Mouse (Mus musculus): Measurements from ENCODE around the gene Id1.
A peak's percentile ranks its signal among the peaks of the same experiment; 100 is the strongest.

Gene Id1

DNA sequence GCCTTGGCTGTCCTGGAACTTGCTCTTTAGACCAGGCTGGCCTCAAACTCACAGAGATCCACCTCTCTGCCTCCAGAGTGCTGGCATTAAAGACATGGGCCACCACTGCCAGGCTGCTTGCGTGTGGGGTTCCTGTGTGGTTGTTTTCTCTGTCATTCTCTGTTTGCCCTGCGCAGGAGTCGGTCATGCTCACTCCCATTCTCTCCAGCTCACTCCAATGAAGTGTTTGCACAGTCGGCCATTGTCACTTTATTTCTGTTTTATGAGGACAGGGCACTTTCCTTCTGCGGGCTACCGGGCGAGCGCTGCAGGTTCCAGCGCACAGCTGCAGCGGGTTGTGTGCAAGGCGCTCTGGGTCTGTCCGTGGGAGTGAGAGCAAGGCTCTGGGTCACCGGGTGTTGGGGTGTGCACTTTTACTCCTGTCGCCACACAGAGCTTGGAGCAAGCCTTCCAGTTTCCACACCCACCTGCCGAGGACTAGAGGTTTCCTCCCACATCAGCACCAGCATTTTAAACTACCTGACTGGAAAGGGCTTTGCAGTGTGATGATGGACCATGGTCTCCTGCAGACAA, 10.8 kb upstream of the Id1 start:
- no peak for DNase-seq

DNA sequence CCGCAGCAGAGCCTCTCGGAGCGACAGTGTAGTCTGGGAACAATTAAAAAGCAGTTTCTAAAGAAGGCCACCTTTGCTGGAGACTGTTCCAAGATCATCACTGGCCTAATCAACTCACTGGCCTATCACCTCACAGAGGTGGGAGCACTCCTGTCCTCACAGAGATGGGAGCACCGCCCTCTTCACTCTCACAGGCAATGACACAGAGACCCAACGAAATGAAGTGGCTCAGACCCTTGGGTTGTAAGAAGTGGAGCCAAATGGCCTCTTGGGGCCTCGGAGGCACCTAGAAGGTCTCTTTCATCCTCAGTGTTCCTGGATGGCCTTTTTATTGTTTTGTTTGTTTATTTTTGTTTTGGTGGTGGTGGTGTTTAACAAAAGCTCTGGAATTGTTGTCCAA, 9.8 kb upstream of the Id1 start:
- DNase-seq = no peak

DNA sequence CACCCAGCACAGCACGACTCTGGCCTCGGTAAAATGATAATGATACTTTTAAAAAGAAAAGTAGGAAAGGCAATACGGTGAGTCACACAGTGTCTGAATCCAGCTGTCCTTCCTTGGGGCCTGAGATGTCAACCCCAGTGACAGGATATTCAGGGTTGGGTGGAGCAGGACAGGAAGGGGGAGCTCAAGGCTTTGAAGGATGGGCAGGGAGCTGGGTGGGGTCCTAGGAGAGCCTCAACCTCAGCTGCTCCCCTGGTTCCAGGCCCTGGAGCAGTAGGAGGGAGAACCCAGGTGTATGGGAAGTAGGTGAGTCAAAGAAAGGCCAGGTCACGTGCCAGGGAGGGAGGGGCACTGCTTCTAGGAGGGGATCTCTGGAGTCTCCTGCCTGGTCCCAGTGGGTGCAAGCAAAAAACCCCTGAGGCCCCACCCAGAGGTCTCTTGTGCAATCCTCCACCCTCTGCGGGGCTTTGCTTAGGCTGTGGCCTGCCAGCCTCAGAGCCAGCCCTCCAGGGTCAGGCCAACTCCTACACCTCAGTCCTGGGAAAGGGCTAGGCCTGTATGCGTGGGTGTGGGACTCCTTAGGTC, 9.2 kb upstream of the Id1 start:
- no peak for DNase-seq

DNA sequence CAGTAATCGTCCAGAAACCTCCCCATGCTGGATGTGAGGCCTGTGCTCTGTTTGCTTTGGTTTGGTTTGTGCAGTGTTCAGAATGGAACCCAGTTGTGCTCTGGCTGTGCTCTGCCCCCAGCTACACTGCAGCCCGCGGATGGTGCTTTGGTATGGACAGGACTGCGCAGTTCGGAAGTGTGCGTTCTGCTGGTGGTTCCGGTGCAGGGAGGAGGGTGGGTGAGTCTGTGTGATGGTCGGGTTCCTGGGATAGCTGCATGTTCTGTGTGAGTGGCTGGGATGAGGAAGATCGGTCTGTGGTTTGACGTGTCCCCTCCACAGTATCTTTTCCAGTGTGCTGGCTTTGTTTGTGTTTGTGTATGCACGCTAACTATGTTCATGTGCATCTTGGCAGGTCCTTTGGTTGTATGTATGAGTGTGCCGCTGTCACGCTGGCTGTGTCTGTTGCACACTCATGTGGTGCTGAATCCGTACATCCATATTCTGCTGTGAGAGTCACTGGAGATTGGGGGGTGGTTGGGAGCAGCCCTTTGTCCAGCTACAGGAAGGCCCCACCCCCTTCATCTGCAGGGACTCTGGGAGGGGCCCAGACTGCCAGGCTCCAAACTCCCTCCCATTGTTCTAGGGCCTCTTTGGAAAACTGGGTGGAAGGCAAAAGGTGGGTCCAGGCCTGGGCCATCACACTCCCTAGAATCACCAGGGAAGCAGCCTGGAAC, 8.1 kb upstream of the Id1 start:
- DNase-seq = peak; percentile 35

DNA sequence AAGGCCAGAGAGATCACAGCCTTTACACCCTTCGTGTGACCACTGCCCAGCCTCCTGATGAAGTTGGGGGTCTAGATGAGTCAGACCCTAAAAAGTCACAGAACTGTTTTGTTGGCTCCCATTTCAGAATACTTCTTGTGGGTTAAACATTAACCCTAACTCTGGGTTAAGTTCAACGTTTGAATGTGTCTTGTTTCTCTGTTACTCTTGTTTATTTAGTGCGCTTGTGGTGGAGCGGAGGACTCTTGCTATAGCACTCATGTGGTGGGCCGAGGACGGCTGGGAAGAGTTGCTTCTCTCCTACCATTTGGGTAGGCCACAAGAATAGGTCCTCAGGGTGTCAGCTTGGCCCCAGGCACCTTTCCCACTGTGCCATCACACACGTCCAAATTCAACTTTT, 7.5 kb upstream of the Id1 start:
- no peak for DNase-seq

DNA sequence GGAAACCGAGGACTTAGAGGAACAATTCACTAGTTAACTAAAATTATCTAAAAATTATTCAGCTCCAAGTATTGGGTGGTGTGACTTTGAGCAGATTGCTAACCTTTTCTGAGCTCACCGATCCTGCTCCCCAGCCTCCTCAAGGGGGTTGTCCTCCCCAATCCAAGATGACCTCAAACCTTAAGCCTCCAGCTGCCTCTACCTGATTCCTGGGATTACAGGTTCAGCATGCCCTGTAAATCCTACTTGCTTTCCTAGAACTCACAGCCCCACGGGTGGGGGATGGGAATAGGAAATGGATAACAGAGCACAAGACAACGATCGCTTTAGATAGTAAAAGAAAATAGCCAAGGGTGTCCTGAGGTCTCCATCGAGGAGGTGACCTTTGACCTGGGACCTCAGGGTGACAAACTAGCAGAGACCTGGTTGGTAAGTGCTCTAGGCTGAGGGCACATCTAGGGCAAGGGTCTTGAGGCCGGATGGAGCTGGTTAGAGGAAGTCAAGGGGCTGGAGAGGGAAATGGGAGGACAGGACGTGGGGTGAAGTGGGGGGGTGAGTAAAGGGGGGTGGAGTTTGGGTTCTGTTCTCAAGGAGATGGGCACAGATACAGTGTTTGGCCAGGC, 6.9 kb upstream of the Id1 start:
- DNase-seq = no peak

DNA sequence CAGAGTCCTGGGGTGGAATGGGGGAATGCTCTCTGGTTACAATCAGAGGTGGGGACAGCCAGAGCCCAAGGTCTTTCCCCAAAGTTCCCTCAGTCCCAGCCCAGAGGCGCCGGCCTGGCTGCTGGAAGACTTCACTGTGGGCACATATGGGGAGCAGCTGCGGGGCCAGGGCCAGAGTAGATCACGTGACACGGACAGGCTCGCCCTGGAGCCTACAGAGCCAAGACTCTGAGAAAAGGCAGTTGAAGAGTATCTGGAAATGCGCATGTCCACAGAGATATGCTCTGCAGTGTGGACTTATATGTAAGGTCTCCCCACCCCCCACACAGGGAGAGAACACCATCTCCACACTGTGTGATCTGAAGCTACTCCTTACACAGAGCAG, 6.4 kb upstream of the Id1 start:
- DNase-seq = peak; percentile 63

DNA sequence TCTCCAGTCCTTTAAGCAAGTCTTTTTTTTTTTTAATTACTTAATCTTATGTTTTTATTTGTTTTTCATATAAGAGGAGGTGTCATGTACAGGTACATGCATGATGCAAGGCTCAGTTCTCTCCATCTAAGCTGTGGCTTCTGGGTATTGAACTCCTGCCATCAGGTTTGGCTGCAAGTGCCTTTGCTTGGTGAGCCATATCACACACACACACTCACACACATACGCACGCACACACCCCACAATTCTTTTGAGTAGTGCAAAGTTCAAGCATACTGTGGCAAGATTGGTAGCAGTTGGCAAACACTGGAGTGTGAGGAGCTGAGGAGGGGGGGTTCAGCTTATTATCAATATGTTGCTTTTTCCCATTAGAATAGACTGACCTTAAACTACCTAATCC, 2.9 kb upstream of the Id1 start:
- DNase-seq = no peak

DNA sequence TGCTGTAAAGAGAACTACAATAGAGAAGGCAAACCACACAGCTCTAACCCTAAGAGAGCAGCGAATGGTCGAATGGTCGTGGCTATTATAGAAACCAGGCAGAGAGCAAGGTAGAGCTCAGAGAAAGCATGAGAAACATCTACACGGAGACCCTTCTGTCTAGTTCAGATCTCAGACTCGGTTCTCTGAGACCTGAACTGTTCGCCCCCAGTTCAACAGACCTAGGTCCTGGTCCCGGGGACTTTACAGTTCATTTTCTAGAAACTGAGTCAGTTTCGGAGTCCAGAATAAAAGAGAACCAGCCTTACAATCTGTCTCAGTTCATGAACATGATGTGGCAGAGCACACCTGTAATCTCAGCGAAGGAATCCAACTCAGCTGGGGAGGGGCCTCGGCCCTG, 1.6 kb upstream of the Id1 start:
- DNase-seq = no peak

DNA sequence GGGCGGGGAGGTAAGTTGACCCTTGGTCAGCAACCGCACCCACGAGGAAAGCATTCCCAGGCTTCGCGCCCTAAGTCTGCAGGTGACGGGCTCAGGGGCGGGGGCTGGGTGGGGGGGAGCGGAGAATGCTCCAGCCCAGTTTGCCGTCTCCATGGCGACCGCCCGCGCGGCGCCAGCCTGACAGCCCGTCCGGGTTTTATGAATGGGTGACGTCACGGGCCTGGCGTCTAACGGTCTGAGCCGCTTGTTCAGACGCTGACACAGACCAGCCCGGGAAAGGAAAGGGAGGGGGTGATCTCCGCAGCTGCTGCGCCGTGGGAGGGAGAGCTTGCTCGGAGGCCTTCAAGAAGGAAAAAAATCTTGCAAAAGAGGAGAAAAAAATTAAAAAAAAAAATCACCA, 1.1 kb upstream of the Id1 start:
- peak; percentile 90 for DNase-seq

DNA sequence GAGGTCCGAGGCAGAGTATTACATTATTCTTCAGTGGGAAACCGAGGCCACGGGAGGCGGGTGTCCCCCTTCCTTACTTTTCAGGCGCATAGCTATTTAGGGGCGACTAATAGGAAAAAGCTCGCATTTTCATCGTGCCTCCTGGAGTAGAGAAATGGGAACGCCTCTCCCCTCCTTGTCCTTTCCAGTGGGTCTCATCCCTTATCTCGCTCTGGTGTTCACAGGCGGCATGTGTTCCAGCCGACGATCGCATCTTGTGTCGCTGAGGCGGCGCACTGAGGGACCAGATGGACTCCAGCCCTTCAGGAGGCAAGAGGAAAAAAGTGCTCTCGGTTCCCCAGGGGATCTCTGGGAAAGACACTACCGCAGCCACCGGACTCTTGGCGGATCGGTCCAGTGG, 697 bp downstream of the Id1 start:
- peak; percentile 79 for DNase-seq

DNA sequence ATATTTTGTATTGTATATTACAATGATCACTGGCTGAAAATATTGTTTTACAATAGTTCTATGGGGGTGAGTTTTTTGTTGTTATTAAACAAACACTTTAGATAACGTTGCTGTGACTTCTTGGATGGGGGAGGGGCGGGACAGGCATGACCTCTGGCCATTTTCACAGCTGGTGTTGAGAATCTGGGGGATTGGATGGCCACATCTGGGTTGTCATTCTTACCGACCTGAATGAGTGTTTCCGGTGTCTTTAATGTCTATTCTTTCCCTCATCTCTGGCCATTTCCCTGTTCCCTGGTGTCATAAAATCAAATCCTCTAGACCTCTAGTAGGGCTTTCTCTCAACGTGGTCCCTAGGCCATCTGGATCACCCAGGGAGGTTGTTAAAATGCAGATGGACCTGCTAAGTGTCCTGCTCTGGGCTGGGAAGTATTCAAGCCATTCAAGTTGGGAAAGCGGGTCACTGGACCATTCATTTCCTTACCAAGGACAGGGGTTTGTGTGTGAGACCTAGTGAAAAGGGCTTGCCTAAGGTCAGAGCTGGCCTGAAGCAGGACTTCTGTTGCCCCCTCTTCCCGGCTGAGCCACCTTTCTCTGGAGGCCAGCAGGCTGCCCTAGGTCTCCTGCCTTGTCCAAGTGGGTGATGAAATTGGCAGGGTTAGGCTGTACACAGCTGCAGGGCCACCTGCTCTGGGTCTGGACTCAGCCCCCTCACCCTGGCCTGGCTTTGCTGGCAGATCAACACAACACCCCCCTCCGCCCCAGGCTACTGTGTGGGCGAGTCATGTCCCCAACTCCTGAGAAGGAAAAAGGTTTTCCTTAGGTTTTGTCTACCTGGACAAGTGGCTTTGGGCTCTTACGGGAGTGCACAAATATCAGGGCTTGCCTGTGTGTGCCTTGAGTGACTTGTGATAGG, 1.5 kb downstream of the Id1 start:
- no peak for DNase-seq

DNA sequence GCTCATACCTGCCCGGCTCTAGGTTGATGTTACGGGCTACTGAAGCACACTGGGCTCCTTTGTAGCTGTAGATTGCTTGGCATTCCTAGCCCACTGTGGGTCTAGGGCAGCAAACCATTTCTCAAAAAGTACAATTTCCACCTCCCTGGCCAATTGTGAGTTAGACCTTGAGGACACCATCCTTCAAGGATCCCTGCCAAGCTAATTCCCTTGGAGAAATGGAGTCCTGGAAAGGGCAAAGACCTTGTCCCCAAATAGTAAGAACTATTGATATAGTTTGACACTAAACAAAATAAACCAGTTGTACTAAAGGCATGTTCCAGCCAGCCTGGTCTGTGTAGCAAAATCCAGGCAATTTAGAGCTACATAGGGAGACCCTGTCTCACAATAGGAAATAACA, 2.3 kb downstream of the Id1 start:
- no peak for DNase-seq

DNA sequence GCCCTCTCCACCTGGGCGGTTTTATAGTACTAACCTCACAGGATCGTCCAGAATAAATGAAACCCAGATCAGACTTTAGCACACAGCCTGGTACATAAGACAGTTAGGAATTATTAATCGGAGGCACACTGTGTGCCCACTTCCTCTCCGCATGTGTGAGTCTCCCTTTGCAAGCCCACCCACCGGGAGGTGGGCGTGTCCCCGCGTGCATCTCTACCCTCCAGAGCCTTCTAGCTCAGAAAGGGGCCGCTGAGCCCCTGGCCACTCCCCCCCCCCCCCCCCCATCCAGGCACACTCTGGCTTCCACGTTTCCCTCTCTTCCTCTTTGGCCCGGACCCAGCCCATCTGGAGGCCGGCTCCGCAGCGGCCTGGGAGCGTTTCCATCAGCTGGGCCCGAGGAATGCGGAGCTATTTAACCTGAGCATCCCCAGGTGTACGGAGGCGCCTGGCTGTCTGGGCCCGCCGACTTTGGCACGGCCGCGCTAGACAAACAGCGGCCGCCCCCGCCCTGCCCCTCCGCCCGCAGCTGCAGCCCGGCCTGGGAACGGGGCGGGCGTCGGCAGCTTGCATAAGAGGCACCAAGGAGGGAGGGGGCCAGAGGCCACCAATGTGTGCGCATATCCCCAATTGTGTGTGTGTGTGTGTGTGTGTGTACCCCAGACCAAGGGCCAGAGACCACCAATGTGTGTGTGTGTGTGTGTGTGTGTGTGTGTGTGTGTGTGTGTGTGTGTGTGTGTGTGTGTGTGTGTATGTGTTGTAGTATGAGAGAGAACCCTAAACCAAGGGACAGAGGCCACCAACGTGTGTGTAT, 3.2 kb downstream of the Id1 start:
- peak; percentile 80 for DNase-seq

DNA sequence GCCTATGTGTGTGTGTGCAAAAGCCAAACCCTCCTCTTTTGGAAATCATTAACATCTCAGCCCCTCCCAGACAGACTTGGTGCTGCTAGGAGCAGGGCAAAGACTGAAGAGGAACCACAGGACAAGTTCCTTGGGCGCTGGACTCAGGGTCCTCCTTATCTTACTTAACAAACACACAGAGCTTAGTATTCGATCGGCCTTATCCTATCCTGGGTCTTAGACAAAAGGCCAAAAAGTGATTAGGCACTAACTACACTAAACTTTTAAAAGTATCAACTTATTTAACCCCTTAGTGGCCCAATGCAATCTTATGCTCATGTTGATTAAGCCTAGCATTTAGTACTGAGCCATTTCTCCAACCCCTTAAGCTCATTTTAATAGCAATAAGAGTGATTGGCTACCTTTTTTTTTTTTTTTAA, 3.8 kb downstream of the Id1 start:
- DNase-seq = peak; percentile 64

DNA sequence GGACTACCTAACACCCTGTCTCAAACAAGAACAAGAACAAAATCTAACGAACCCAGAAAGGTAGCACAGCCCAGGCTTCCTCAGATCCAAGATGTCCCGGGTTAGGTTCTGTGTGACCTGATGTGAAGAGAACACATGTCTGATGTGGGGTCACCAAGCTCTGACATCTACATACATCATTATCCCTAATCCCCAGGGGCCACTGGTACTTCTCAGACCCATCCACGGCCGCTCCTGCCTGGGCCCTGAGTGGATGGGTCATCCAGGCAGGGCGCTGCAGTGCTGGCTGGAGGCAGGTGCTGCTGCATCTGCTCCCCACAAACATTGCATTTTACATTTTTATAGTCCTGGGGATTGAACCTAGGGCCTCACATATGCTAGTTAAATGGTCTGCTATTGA, 4.4 kb downstream of the Id1 start:
- DNase-seq = no peak

DNA sequence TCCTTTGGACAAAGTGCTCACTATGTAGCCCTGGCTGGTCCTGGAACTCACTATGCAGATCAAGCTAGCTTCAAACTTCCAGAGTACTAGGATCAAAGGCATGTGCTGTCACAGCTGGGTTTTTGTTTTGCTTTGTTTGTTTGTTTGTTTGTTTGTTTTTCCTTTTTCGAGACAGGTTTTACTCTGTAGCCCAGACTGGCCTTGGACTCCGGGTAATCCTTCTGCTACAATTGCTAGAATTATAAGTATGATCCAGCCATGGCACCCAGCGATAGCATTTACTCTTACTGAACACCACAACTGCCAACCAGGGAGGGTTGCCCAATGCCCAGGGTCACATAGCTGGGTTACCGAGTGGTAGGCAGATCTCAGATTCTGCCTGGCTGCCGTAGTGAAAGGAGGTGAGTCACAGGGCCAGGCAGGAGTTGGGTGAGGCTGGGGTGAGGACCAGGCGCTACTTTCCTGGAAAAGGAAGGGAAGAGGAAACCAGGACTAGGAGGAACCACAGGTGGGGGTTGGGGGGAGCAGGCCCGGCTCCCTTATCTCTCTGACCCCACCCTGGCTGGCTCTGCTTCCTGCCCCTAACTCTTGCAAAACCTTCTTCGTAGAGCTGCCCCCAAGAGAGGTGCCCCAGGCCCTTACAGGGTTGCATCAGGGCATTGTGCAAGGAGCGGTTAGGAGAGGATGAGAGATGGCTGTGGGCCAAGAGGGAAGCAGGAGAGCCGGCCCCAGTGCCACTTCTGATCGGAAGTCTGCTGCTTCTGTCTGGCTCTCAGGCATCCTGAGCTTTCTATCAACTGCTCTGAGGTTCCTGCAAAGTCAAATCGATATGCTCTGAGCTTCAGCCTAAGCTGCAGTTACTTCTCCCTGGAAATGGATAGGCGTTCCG, 5.3 kb downstream of the Id1 start:
- DNase-seq = peak; percentile 71

DNA sequence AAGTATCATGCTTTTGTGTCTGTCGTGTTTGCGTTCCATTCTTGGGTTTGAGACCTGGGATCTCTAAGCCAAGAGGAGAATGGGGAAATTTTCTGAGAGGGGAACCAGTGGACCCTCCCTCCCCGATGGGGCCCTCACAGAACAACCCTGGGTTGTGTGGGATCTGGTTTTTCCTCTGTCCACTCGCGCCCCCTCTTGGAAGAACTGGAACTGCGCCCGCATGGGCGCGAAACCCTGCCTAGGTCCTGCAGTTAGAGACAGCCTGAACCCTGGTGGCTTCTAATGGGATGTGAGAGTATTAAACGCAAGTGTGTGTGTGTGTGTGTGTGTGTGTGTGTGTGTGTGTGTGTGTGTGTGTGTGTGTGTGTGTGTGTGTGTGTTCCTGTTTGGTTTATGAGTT, 6.4 kb downstream of the Id1 start:
- peak; percentile 84 for DNase-seq

DNA sequence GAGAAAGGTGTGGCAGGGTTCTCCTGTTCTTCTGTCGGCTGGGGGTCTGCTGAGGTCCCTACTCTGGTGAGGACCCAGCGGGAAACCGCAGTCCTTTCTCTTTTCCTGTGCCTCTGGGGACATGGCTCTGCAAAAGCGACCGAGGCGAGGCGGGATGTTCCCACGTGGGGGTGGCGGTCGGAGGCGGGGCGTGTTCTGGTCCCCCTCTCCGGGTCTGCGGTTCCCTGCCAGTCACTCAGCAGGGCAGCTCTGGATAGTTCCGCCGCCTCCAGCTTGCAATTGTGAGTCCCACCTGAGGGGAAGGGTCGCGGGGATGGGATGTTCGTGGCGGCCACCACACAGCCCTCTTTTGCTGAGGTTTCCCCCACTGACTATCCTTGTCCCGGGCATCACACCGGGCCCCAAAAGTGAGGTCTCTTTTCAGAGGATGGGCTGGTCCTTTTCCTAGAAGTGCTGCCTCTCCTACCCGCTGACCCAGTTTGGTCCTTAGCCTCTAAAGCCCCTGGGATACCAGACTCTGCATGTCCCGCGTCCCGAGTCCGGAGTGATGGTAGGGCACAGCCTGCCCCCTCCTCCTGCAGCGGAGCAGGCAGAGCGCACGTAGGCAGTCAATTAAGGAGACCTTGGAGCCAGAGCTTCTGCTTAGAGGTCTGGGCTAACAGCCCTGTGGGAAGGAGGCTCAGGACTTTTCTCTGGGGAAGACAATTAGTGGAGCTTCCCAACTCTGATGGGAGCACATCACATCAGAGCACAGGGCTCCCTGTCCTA, 18.1 kb downstream of the Id1 start, which contains the start of gene Cox4i2:
TSS of gene Cox4i2 (plus strand) at position 230 of the 768 bp plus-strand sequence.
- peak; percentile 35 for DNase-seq

Measured in liver (tissue).